Mouse (Mus musculus) lung, embryonic 15.5 days (tissue): ENCODE measurements around the gene Coq10a. TPM values are rescaled to one million over a fixed set of nuclear protein-coding genes. Genes with fewer than 3 reads are reported as not detected.
A peak's percentile ranks its signal among the peaks of the same experiment; 100 is the strongest.

ENCODE experiments used
- ATAC-seq: fragments of 200-750 bp; cut with Nextera tagmentation; 2 replicates; pipeline ENCODE4 v1.8.0; 2017; ENCODE audit warnings: moderate number of reproducible peaks, borderline replicate concordance; ENCODE audit not compliant: low FRiP score, low TSS enrichment; ENCODE audit errors: extremely low read depth
- H3K27ac ChIP-seq: fragments of 300-500 bp; sonication (generic); 2 replicates; pipeline ENCODE4 v1.5.1; 2015; ENCODE audit warnings: moderate library complexity, mild to moderate bottlenecking, inconsistent platforms
- H3K27me3 ChIP-seq: fragments of 300-500 bp; sonication (generic); 2 replicates; pipeline ENCODE4 v1.6.1; 2015; ENCODE audit warnings: inconsistent platforms
- H3K36me3 ChIP-seq: fragments of 300-500 bp; sonication (generic); 2 replicates; pipeline ENCODE4 v1.6.1; 2015; ENCODE audit warnings: inconsistent platforms
- H3K4me1 ChIP-seq: fragments of 300-500 bp; sonication (generic); 2 replicates; pipeline ENCODE4 v1.6.1; 2015; ENCODE audit warnings: inconsistent platforms
- H3K4me2 ChIP-seq: fragments of 300-500 bp; sonication (generic); 2 replicates; pipeline ENCODE4 v1.6.1; 2015; ENCODE audit warnings: inconsistent platforms, mild to moderate bottlenecking, moderate library complexity
- H3K4me3 ChIP-seq: fragments of 300-500 bp; sonication (generic); 2 replicates; pipeline ENCODE4 v1.5.1; 2015; ENCODE audit warnings: mild to moderate bottlenecking, inconsistent platforms
- H3K9ac ChIP-seq: fragments of 300-500 bp; sonication (generic); 2 replicates; pipeline ENCODE4 v1.6.1; 2015; ENCODE audit warnings: inconsistent platforms
- H3K9me3 ChIP-seq: fragments of 300-500 bp; sonication (generic); 2 replicates; pipeline ENCODE4 v1.6.1; 2016; ENCODE audit warnings: inconsistent platforms
- WGBS: fragments of 180-500 bp; shearing (Covaris S2); methylation state at CpG from one replicate; pipeline ENCODE4 v1.1.7; 2015; 5-methylcytosine and 5-hydroxymethylcytosine counted together
- polyA plus RNA-seq: library from polyadenylated mRNA; unstranded; fragments of >200 nt; fragmentation: Nextera tagmentation; extraction: Ambion mirVana; gene quantifications from 2 replicates; pipeline ENCODE4 v1.2.1, GENCODE M21; 2015

The Coq10a gene
- polyA plus RNA-seq, 1 experiment from 2014 or later, result 12.6 TPM

DNA sequence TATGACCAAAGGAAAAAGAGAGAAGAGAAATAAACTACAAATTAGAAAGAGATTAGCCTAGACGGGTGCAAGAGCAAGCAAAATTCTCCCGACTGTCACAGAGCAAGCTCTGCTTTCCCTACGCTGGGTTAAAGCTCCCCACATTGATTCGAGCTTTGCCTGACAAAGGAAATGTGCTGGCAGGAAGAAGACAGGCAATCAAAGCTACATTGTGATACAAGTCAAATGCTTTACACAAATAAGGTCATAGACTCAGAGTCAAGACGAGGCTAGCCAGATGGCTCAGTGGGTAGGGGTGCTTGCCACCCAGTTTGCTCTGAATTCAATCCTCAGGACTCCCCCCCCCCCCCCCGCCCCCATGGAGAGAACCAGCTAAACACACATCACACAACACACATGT is 1.2 kb upstream of the Coq10a start:
- Histone ChIP-seq H3K4me1 (peaks cover 14% of the 10 kb centered on the region), H3K27ac (no peak overlapping the region), H3K27me3 (no peaks in the 10 kb centered on the region), H3K36me3 (0 out of 2 replicates have a peak, but pooled peaks cover 4% of the 10 kb centered on the region), H3K9ac (no peak overlapping the region), H3K4me3 (no peak overlapping the region), H3K9me3 (no peaks in the 10 kb centered on the region), H3K4me2 (0 out of 2 replicates have a peak overlapping the region, but pooled peaks have one; percentile 84)
- no peak for ATAC-seq
- 58% methylated on average over 5 of the region's 6 CpGs for WGBS

DNA sequence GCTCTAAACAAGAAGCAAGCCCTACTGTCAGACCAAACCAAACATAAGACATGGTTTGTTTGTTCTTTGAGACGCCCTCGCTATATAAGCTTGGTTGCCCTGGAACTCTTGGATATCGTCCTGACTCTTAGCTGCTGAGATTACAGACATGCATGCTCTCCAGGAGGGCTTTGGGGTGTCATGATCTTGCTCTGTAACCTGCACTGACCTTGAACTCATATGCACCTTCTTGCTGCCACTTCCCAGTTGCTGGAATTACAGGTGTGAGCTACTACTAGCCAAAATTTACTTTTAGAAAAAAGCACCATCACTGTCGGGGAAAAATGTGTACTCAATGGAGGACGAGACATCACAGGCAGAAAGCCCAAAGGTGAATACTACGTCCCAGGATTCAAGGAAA is 802 bp upstream of the Coq10a start:
- WGBS, result 65% methylated on average over 6 of the region's 6 CpGs
- peak overlapping the region; percentile 97 for H3K27ac ChIP-seq
- H3K9me3 ChIP-seq, result no peaks in the 10 kb centered on the region
- peak overlapping the region; percentile 74 for H3K9ac ChIP-seq
- peak overlapping the region; percentile 70 for H3K4me3 ChIP-seq
- peaks cover 14% of the 10 kb centered on the region for H3K4me1 ChIP-seq
- no peak for ATAC-seq
- H3K36me3 ChIP-seq, result 0 out of 2 replicates have a peak, but pooled peaks cover 4% of the 10 kb centered on the region
- H3K4me2 ChIP-seq, result peak overlapping the region; percentile 84
- no peaks in the 10 kb centered on the region for H3K27me3 ChIP-seq

DNA sequence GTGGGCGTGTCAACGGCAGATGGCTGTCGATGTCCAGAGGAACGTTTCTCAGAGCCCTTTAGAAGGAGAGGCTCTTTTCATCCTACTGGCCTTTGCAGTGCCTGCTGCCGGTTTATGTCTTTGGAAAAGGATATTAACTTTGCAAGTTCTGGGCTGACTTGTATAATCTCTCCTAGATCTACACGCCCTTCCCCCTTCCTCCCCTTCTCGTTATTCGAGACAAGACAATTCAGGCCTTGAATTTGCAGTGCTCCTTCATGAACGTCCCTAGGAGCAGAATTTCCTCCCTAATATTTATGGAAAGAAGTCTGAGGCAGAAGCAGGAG is 384 bp upstream of the Coq10a start:
- Histone ChIP-seq H3K36me3 (0 out of 2 replicates have a peak, but pooled peaks cover 7% of the 10 kb centered on the region), H3K4me2 (peak overlapping the region; percentile 84), H3K4me1 (peaks cover 14% of the 10 kb centered on the region), H3K4me3 (peak overlapping the region; percentile 70), H3K27ac (peak overlapping the region; percentile 97), H3K9ac (peak overlapping the region; percentile 74), H3K9me3 (no peaks in the 10 kb centered on the region), H3K27me3 (no peaks in the 10 kb centered on the region)
- ATAC-seq, result no peak
- 2% methylated on average over 9 of the region's 9 CpGs for WGBS

DNA sequence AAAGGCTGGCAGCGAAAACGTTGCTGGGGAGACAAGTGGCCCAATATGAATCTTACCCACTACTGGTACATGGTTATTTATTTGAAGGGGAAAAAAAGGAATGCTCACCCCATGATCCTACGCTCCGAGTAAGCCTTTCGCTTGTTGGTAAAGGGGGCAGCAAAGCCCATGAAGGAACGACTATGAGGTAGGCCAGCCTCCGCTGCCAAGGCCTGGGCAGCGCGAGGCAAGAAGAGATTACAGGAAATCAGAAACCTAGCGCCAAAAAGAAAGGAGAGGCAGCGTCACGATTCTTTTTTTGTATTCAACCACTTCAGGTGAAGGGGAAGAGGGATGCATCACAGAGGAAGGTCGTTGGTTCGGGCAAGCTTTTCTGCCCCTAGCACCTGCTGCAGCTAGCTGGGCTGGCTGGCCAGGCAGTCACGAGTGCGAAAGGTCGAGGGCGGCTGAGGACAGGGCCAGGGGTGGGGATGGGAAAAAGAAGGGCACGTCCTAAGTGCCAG is 847 bp downstream of the Coq10a start:
- Histone ChIP-seq H3K4me3 (peak overlapping the region; percentile 70), H3K4me1 (peaks cover 14% of the 10 kb centered on the region), H3K9me3 (no peaks in the 10 kb centered on the region), H3K36me3 (peaks cover 17% of the 10 kb centered on the region), H3K27ac (peak overlapping the region; percentile 97), H3K4me2 (peak overlapping the region; percentile 84), H3K9ac (peak overlapping the region; percentile 74), H3K27me3 (no peaks in the 10 kb centered on the region)
- ATAC-seq, result no peak
- 14% methylated on average over 19 of the region's 19 CpGs for WGBS

DNA sequence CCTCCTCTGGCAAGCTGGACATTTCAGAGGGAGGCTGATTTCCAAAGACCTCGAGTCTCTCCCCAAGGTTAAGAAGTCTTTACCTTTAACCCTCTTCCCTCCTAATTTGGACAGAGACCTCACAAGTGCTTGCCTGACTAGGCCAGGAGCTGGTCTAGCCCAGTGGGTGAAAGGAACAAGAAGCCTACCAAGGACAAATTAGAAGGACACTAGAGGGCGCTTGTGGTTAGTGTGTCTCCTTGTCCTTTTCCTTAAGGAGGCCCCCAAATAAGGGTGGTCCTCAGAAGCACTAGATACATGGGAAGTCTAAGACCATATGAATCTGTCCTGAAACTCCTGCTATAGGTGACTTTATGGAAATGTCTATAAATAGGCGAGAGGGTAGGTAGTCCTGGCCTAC is 6.2 kb downstream of the Coq10a start:
- Histone ChIP-seq H3K36me3 (peaks cover 70% of the 10 kb centered on the region), H3K4me2 (no peak overlapping the region), H3K4me3 (no peak overlapping the region), H3K27ac (no peak overlapping the region), H3K9me3 (no peaks in the 10 kb centered on the region), H3K4me1 (peaks cover 2% of the 10 kb centered on the region), H3K27me3 (no peaks in the 10 kb centered on the region), H3K9ac (no peak overlapping the region)
- ATAC-seq, result no peak; the same call in 1 of the 2 replicates
- WGBS, result 39% methylated on average over 3 of the region's 3 CpGs

DNA sequence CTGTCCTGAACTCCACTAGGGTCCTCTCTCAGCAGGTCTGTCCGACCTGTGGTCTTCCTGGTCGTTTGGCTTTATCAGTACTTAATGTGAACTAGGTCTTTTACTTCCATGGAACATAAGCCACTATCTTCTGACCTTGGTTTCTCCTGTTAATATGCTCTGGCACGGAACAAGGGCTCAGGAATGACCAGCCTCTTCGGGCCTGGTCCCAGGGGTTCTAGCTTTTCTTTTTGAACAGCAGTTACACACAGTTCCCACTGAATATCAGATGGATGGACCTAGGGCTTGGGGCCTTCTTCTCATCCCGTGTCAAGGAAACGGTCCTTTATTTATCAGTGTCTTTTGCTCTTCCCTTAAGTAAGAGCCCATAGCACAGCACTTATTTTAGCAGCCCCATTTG is 7.0 kb downstream of the Coq10a start:
- no peak overlapping the region for H3K9ac ChIP-seq
- H3K36me3 ChIP-seq, result peaks cover 77% of the 10 kb centered on the region
- no peak for ATAC-seq
- no peak overlapping the region for H3K4me3 ChIP-seq
- no peak overlapping the region for H3K27ac ChIP-seq
- H3K4me2 ChIP-seq, result no peak overlapping the region
- no peaks in the 10 kb centered on the region for H3K9me3 ChIP-seq
- H3K4me1 ChIP-seq, result no peaks in the 10 kb centered on the region
- WGBS, result 86% methylated on average over 6 of the region's 6 CpGs
- H3K27me3 ChIP-seq, result no peaks in the 10 kb centered on the region

DNA sequence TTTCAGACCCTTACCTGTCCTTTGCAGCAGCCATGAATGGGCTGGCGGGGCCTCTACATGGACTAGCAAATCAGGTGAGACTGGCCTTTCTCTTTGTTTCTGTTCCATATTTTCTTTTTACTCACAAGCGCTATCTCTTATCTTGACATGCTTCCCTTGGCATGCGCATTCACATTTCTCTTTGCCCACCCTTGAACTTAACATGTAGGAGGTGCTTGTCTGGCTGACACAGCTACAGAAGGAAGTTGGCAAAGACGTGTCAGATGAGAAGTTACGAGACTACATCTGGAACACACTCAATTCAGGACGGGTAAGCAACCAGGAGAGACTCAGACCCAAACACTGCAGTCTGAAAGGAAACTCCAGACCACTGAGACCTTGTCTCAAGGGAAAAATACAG is 9.6 kb downstream of the Coq10a start:
- H3K27ac ChIP-seq, result no peak overlapping the region
- H3K4me2 ChIP-seq, result no peak overlapping the region
- H3K4me3 ChIP-seq, result no peak overlapping the region
- WGBS, result 76% methylated on average over 6 of the region's 6 CpGs
- no peak for ATAC-seq
- H3K27me3 ChIP-seq, result no peaks in the 10 kb centered on the region
- peaks cover 86% of the 10 kb centered on the region for H3K36me3 ChIP-seq
- H3K4me1 ChIP-seq, result no peaks in the 10 kb centered on the region
- no peak overlapping the region for H3K9ac ChIP-seq
- no peaks in the 10 kb centered on the region for H3K9me3 ChIP-seq

DNA sequence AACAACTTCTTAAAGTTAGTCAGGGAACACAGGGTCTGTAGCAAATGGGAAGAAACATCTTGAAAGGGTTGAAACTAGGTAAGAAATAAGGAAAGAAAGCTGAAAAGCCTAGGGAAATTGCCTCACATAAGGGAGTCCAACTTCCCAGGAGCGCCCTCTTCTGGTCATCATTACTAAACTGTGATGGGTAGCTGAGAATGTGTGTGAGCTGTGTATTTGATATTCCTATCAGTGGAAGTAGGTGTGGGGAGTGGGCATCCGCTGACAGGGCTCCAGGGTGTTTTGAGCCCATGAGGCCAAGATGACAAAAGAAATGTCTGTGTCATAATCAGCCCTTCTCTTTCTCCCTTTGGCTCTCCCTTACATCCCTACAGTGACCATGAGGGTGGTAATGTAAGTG is 10.0 kb downstream of the Coq10a start:
- no peak overlapping the region for H3K4me2 ChIP-seq
- WGBS, result 39% methylated on average over 2 of the region's 2 CpGs
- H3K27me3 ChIP-seq, result no peaks in the 10 kb centered on the region
- H3K36me3 ChIP-seq, result peaks cover 88% of the 10 kb centered on the region
- no peak for ATAC-seq
- no peaks in the 10 kb centered on the region for H3K4me1 ChIP-seq
- H3K4me3 ChIP-seq, result no peak overlapping the region
- no peak overlapping the region for H3K9ac ChIP-seq
- no peak overlapping the region for H3K27ac ChIP-seq
- no peaks in the 10 kb centered on the region for H3K9me3 ChIP-seq

DNA sequence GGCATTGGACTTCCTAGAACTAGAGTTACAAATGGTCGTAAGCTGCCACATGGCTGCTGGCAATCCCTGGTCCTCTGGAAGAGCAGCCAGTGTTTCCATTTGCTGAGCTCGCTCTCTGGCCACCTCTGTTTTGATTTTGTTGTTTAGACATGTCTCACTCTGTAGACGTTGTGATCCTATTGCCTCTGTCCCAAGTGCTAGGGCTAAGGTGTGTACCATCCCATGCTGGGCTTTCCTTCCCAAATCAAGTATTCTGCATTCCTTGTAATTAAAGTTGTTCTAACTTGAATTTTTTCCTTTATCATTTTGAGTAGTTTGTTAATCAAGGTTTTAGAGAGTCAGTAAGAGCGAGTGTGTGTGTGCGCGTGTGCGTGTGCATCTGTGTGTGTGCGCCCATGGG is 21.3 kb downstream of the Coq10a start:
- Histone ChIP-seq H3K27ac (no peak overlapping the region), H3K9ac (no peak overlapping the region), H3K4me1 (peaks cover 21% of the 10 kb centered on the region), H3K4me2 (no peak overlapping the region), H3K9me3 (no peaks in the 10 kb centered on the region), H3K27me3 (no peaks in the 10 kb centered on the region), H3K4me3 (no peak overlapping the region), H3K36me3 (peaks cover 26% of the 10 kb centered on the region)
- 84% methylated on average over 8 of the region's 8 CpGs for WGBS
- ATAC-seq, result no peak

DNA sequence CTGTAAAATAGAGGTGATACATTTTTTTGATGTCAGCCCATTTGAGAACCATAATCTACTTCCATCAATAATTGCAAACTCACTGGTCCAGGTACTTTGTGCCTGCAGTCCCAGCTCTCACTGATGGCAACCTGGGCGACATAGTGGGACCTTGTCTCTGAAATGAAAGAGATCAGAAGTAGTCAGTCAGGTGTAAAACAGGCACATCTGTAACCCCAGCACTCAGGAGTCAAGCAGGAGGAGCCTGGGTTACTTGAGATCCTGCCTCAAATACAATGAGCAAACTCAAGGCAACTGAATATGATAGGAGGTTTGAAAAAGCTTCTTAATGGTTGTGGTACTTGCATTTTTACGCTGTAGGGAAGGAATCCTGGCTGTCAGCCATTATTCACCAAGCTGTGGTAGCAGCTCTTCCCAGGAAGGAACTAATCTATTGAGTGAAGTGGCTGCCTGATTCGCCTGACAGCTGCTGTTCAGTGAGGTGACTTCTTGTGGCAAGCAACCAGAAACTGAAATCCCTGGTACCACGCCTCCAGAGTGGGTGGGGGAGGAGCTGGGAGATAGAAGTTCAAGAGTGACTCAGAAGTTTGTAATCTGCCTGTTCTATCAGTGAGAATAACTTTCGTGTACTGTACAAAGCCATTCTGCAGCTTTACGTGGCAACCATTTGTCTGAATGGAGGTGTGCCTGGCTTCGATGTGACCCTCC is 24.1 kb downstream of the Coq10a start:
- Histone ChIP-seq H3K27ac (peak overlapping the region; percentile 83), H3K36me3 (0 out of 2 replicates have a peak, but pooled peaks cover 2% of the 10 kb centered on the region), H3K4me3 (peak overlapping the region; percentile 9; the same call in 1 of the 2 replicates), H3K4me2 (peak overlapping the region; percentile 30), H3K9me3 (no peaks in the 10 kb centered on the region), H3K9ac (no peak overlapping the region), H3K27me3 (no peaks in the 10 kb centered on the region), H3K4me1 (peaks cover 21% of the 10 kb centered on the region)
- peak; percentile 89 for ATAC-seq
- 9% methylated on average over 7 of the region's 7 CpGs for WGBS

DNA sequence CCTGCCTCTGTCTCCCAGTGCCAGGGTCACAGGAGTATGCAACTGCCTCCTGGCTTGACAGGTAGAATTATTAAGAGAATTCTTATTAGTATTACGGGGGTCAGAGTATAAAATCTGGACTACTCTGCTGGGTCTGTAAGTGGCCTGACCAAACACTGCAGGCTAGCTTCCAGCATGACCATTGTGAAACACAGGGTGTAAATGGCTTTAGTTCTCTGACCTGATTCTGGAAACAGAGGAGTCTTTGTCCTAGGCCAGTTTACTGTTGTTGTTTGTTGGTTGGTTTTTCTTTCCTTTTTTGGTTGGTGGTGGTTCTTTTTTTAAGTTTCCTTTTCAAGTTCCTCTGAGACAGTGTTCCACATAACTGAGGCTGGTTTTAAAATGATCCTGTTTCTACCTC is 25.4 kb downstream of the Coq10a start:
- Histone ChIP-seq H3K27ac (no peak overlapping the region), H3K4me2 (no peak overlapping the region), H3K9ac (no peak overlapping the region), H3K9me3 (no peaks in the 10 kb centered on the region), H3K27me3 (no peaks in the 10 kb centered on the region), H3K4me3 (no peak overlapping the region), H3K36me3 (no peaks in the 10 kb centered on the region), H3K4me1 (peaks cover 30% of the 10 kb centered on the region)
- WGBS, result 79% methylated on average over 1 of the region's 1 CpGs
- ATAC-seq, result no peak

DNA sequence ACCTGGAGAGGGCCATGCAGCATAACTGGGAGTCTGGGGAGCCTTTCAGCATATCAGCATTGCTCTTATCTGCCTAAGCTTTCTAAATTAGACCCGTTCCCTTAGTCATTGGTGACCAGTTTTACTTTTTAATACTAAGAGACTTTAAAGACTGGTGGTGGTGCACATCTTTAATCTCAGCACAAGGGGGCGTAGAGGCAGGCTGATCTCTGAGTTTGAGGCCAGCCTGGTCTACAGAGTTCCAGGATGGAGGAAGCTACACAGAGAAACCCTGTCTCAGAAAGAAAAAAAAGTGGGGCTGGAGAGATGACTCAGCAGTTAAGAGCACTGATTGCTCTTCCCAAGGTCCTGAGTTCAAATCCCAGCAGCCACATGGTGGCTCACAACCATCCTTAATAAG is 28.5 kb downstream of the Coq10a start:
- 81% methylated on average over 2 of the region's 2 CpGs for WGBS
- peaks cover 26% of the 10 kb centered on the region for H3K4me1 ChIP-seq
- no peak for ATAC-seq
- no peaks in the 10 kb centered on the region for H3K27me3 ChIP-seq
- no peak overlapping the region for H3K9ac ChIP-seq
- H3K36me3 ChIP-seq, result no peaks in the 10 kb centered on the region
- H3K27ac ChIP-seq, result no peak overlapping the region
- H3K4me3 ChIP-seq, result no peak overlapping the region
- no peaks in the 10 kb centered on the region for H3K9me3 ChIP-seq
- H3K4me2 ChIP-seq, result no peak overlapping the region
